In genomic region chr1:55517182-55517581, GRCm38 (mm10) we compare ENCODE assay signal across 18 mouse cellular contexts.
"Had no signal": no experiment of that assay in that cellular context is flagged by ENCODE, and none has a peak within 500 bp of the region (broad histone marks: within the 10 kb centered on the region; RNA-seq: fewer than 3 reads in every experiment).

No protein-coding gene starts in this region.

- H3K4me3 ChIP-seq: midbrain, embryonic 10.5 days; midbrain, embryonic 12.5 days; myocyte; neural tube, embryonic 13.5 days; neural tube, embryonic 15.5 days had no signal

- H3K27ac ChIP-seq: midbrain, embryonic 10.5 days; midbrain, embryonic 12.5 days; neural tube, embryonic 13.5 days; neural tube, embryonic 15.5 days had no signal

- DNase-seq: lung, embryonic 14.5 days; lung, postnatal 10 days; lung, postnatal 4 days; midbrain, embryonic 14.5 days; retina, postnatal 1 day; right cerebral cortex, adult 18-20 months; right cerebral cortex, postnatal 25 days; right cerebral cortex, postnatal 4 days; spleen, adult 18-20 months; thymus, adult 18-20 months; thymus, postnatal 14 days; thymus, postnatal 36 days had no signal

- ATAC-seq: midbrain, embryonic 16.5 days had no signal
